Mouse (Mus musculus) forebrain, embryonic 12.5 days (tissue): ENCODE results near the gene Acot7. TPM values are rescaled to one million over a fixed set of nuclear protein-coding genes. Genes with fewer than 3 reads are reported as not detected.
"Not testable (repeated sequence)": the region's sequence is repeated elsewhere in the genome, so short reads cannot be mapped to it uniquely, and the experiment has no call there.

Experiments used
- ATAC-seq: fragments of 200-750 bp; cut with Nextera tagmentation; 2 replicates; pipeline ENCODE4 v1.8.0; 2017; ENCODE audit warnings: moderate TSS enrichment; ENCODE audit not compliant: low FRiP score
- H3K27ac ChIP-seq: fragments of 300-500 bp; sonication (generic); 2 replicates; pipeline ENCODE4 v1.5.1; 2016; ENCODE audit warnings: mild to moderate bottlenecking
- H3K27me3 ChIP-seq: fragments of 300-500 bp; sonication (generic); 2 replicates; pipeline ENCODE4 v1.6.1; 2016; ENCODE audit warnings: mild to moderate bottlenecking
- H3K36me3 ChIP-seq: fragments of 300-500 bp; sonication (generic); replicated peaks from 2 replicates; pipeline ENCODE4 v1.6.1; 2016; ENCODE audit warnings: mild to moderate bottlenecking
- H3K4me1 ChIP-seq: fragments of 300-500 bp; sonication (generic); 2 replicates; pipeline ENCODE4 v1.6.1; 2016
- H3K4me2 ChIP-seq: fragments of 300-500 bp; sonication (generic); 2 replicates; pipeline ENCODE4 v1.6.1; 2016; ENCODE audit warnings: mild to moderate bottlenecking, moderate library complexity
- H3K4me3 ChIP-seq: fragments of 300-500 bp; sonication (generic); replicated peaks from 2 replicates; pipeline ENCODE4 v1.5.1; 2016; ENCODE audit warnings: mild to moderate bottlenecking
- H3K9ac ChIP-seq: fragments of 300-500 bp; sonication (generic); 2 replicates; pipeline ENCODE4 v1.6.1; 2016; ENCODE audit warnings: mild to moderate bottlenecking
- H3K9me3 ChIP-seq: fragments of 300-500 bp; sonication (generic); 2 replicates; pipeline ENCODE4 v1.6.1; 2016
- WGBS: fragments of 180-500 bp; shearing (Covaris S2); methylation state at CpG from one replicate; pipeline ENCODE4 v1.1.7; 2016; 5-methylcytosine and 5-hydroxymethylcytosine counted together
- polyA plus RNA-seq: library from polyadenylated mRNA; unstranded; fragments of >200 nt; fragmentation: Nextera tagmentation; extraction: Ambion mirVana; gene quantifications from 2 replicates; pipeline ENCODE4 v1.2.1, GENCODE M21; 2016

The Acot7 gene
- polyA plus RNA-seq, 1 experiment from 2014 or later = 85.9 TPM

GRCm38 (mm10) chr4:152220771-152221410, 43.0 kb downstream of the Acot7 start:
- WGBS = 49% methylated on average over 7 of the region's 7 CpGs
- 0 out of 2 replicates have a peak, but pooled peaks have one; percentile 13 for ATAC-seq
- H3K27me3 ChIP-seq = peaks cover 53% of the 10 kb centered on the region
- no peaks in the 10 kb centered on the region for H3K9me3 ChIP-seq
- H3K4me1 ChIP-seq = peaks cover 22% of the 10 kb centered on the region
- H3K4me2 ChIP-seq = peak overlapping the region; percentile 22
- peak overlapping the region; percentile 38 for H3K27ac ChIP-seq
- no peak overlapping the region for H3K9ac ChIP-seq
- peaks cover 16% of the 10 kb centered on the region; the same call in 1 of the 2 replicates for H3K36me3 ChIP-seq
- no peak overlapping the region for H3K4me3 ChIP-seq

DNA sequence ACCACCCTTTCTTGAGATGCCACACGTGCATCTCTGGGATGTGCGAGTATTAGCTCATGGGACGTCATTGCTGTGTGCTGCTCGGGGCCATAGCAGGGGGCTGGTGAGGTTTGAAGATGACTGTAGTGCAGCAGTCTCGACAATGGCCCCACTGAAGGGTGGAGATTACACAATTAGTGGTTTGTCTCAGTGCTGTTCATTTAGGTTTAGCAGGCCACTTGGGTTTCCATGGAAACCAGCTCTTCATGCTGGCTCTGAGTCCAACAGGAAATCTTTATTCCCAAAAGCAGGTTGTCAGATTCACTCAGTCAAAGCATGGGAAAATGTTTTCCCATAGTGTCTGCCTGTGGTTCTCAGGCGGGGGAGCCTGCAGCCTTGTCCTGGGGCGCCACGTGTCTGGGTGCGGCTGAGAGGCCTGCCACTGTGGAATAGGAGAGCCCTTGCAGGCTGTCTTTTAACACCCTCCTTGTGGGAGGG, 43.5 kb downstream of the Acot7 start:
- Histone ChIP-seq H3K27ac (peak overlapping the region; percentile 38), H3K27me3 (peaks cover 49% of the 10 kb centered on the region), H3K9me3 (no peaks in the 10 kb centered on the region), H3K4me2 (peak overlapping the region; percentile 22), H3K4me3 (no peak overlapping the region), H3K9ac (no peak overlapping the region; the same call in 1 of the 2 replicates), H3K36me3 (peaks cover 16% of the 10 kb centered on the region; the same call in 1 of the 2 replicates), H3K4me1 (peaks cover 22% of the 10 kb centered on the region)
- WGBS = 7% methylated on average over 9 of the region's 9 CpGs
- ATAC-seq = peak; percentile 87

DNA sequence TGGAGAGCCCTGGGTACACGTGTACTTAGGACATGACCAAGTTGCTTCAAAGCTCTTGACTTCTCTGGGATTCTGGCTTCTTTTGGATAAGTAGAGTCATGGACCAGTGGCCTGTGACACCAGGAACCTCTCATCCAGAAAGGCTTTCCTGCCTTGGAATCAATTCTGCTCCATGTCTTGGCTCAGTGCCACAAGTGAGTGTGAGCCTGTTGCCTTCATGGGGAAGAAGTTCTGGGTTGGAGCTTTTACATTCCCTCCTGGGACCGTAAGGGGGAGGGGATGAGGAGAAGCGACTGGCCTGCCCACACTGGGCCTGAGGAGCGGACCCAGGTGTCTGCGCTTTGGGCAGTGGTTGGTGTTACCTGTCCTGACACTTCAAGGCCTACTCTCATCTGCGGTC, 44.2 kb downstream of the Acot7 start:
- 83% methylated on average over 6 of the region's 6 CpGs for WGBS
- Histone ChIP-seq H3K4me2 (peak overlapping the region; percentile 22; the same call in 1 of the 2 replicates), H3K27ac (peak overlapping the region; percentile 38), H3K4me3 (no peak overlapping the region), H3K9ac (no peak overlapping the region; the same call in 1 of the 2 replicates), H3K9me3 (no peaks in the 10 kb centered on the region), H3K36me3 (peaks cover 19% of the 10 kb centered on the region; the same call in 1 of the 2 replicates), H3K27me3 (peaks cover 48% of the 10 kb centered on the region), H3K4me1 (peaks cover 26% of the 10 kb centered on the region)
- ATAC-seq = no peak

GRCm38 (mm10) chr4:152222513-152222912, 44.6 kb downstream of the Acot7 start:
- Histone ChIP-seq H3K9me3 (no peaks in the 10 kb centered on the region), H3K4me1 (peaks cover 27% of the 10 kb centered on the region), H3K27ac (0 out of 2 replicates have a peak overlapping the region, but pooled peaks have one; percentile 38), H3K4me3 (no peak overlapping the region), H3K4me2 (no peak overlapping the region), H3K27me3 (peaks cover 48% of the 10 kb centered on the region), H3K36me3 (peaks cover 19% of the 10 kb centered on the region; the same call in 1 of the 2 replicates), H3K9ac (no peak overlapping the region)
- WGBS = 80% methylated on average over 1 of the region's 1 CpGs
- no peak for ATAC-seq

DNA sequence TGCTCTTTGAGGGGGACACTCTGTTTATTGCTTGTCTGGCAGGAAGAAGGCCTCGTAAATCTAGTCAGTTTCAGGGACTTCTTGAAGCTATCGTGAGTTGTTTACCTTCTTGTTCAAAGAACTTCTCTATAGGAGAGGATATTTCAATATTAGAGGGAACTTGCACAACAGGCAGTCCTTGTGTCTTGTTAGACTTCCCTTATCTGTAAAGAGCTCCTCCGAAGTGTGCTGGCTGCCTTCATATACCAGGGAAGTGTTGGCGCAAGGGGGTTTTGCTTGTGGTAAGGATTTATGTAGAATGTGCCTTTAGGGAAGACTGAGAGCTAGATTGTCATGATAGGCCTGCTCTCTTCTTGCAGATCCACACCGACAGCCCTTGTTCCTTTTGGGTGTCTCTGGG, 46.2 kb downstream of the Acot7 start:
- Histone ChIP-seq H3K4me3 (no peak overlapping the region), H3K9me3 (no peaks in the 10 kb centered on the region), H3K4me2 (no peak overlapping the region), H3K36me3 (peaks cover 16% of the 10 kb centered on the region; the same call in 1 of the 2 replicates), H3K27ac (no peak overlapping the region), H3K27me3 (peaks cover 34% of the 10 kb centered on the region), H3K4me1 (peaks cover 27% of the 10 kb centered on the region), H3K9ac (no peak overlapping the region)
- no peak for ATAC-seq
- 93% methylated on average over 5 of the region's 5 CpGs for WGBS

DNA sequence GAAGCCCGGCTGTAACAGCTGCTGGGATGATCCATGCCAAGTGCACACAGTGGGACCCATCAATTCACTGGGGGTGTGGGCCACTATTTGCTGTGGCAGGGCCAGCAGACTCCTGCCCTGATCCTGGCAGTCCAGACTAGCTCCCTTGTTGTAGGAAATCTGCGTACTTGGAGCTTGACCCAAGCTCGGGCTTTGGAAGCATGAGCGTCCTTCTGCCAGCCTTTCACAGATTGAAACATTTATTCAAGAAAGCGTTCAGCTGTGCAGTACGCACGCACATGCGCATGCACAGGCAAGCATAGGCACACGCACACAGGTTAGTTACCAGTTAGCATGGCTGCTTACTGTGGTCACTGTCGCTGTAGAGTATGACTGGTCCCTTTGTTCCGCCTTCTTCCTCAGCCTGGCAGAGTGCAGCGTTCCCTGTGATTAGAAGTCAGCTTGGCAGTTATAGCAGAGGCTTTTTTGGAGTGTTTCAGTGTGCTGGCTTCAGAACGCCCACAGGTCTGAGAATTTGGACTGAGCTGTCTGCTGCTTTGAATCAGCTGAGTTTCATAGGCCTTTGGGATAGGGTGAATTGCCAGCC, 49.1 kb downstream of the Acot7 start:
- Histone ChIP-seq H3K9me3 (no peaks in the 10 kb centered on the region), H3K27ac (no peak overlapping the region), H3K4me2 (no peak overlapping the region), H3K4me3 (no peak overlapping the region), H3K36me3 (peaks cover 17% of the 10 kb centered on the region; the same call in 1 of the 2 replicates), H3K27me3 (peaks cover 26% of the 10 kb centered on the region), H3K4me1 (peaks cover 16% of the 10 kb centered on the region), H3K9ac (no peak overlapping the region)
- WGBS = 88% methylated on average over 13 of the region's 13 CpGs
- ATAC-seq = no peak

GRCm38 (mm10) chr4:152227749-152228527, 50.0 kb downstream of the Acot7 start:
- peaks cover 15% of the 10 kb centered on the region; the same call in 1 of the 2 replicates for H3K36me3 ChIP-seq
- WGBS = 89% methylated on average over 12 of the region's 12 CpGs
- no peaks in the 10 kb centered on the region for H3K9me3 ChIP-seq
- 0 out of 2 replicates have a peak, but pooled peaks cover 8% of the 10 kb centered on the region for H3K4me1 ChIP-seq
- no peak overlapping the region for H3K4me3 ChIP-seq
- no peak for ATAC-seq
- H3K4me2 ChIP-seq = no peak overlapping the region
- no peak overlapping the region for H3K9ac ChIP-seq
- no peak overlapping the region for H3K27ac ChIP-seq
- H3K27me3 ChIP-seq = peaks cover 17% of the 10 kb centered on the region

DNA sequence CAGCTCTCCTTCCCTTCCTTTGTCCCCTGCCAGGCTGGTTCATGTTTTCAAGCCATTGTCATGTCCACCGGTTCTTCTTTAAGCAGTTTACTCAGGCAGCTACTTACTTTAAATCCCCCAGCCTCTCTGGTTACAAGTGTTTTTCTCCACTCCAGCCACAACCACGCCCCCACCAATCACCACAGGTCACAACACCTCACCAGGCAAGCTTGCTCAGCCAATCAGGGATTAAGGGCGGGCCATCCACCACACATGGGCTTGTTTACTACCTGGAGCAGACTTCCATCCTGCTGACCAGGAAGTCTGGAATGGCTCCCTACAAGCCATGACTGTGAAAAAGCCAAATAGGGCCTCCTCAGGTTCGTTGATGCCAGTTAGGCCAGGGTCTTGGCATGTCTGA, 52.4 kb downstream of the Acot7 start:
- H3K27me3 ChIP-seq, H3K9me3 ChIP-seq, H3K4me3 ChIP-seq, H3K4me1 ChIP-seq, H3K4me2 ChIP-seq, H3K27ac ChIP-seq, H3K36me3 ChIP-seq, H3K9ac ChIP-seq, ATAC-seq: not testable (repeated sequence)
- 41% methylated on average over 4 of the region's 4 CpGs for WGBS

GRCm38 (mm10) chr4:152231326-152231725, 53.4 kb downstream of the Acot7 start:
- H3K27me3 ChIP-seq = no peaks in the 10 kb centered on the region
- no peaks in the 10 kb centered on the region for H3K9me3 ChIP-seq
- ATAC-seq = no peak
- no peak overlapping the region for H3K4me3 ChIP-seq
- H3K9ac ChIP-seq = no peak overlapping the region
- no peak overlapping the region for H3K4me2 ChIP-seq
- 0 out of 2 replicates have a peak, but pooled peaks cover 7% of the 10 kb centered on the region for H3K36me3 ChIP-seq
- no peak overlapping the region for H3K27ac ChIP-seq
- WGBS = 92% methylated on average over 7 of the region's 7 CpGs
- H3K4me1 ChIP-seq = 0 out of 2 replicates have a peak, but pooled peaks cover 8% of the 10 kb centered on the region

GRCm38 (mm10) chr4:152232411-152232903, 54.5 kb downstream of the Acot7 start:
- Histone ChIP-seq H3K4me3 (no peak overlapping the region), H3K9me3 (no peaks in the 10 kb centered on the region), H3K36me3 (0 out of 2 replicates have a peak, but pooled peaks cover 4% of the 10 kb centered on the region), H3K27me3 (no peaks in the 10 kb centered on the region), H3K4me2 (no peak overlapping the region), H3K4me1 (0 out of 2 replicates have a peak, but pooled peaks cover 3% of the 10 kb centered on the region), H3K9ac (no peak overlapping the region), H3K27ac (no peak overlapping the region)
- WGBS = over 99% methylated on average over 4 of the region's 4 CpGs
- no peak for ATAC-seq

GRCm38 (mm10) chr4:152239974-152240373, 62.0 kb downstream of the Acot7 start:
- Histone ChIP-seq H3K4me1 (no peaks in the 10 kb centered on the region), H3K36me3 (peaks cover 20% of the 10 kb centered on the region; the same call in 1 of the 2 replicates), H3K4me2 (no peak overlapping the region), H3K9me3 (no peaks in the 10 kb centered on the region), H3K9ac (no peak overlapping the region), H3K27ac (no peak overlapping the region), H3K4me3 (no peak overlapping the region), H3K27me3 (no peaks in the 10 kb centered on the region)
- WGBS = 68% methylated on average over 4 of the region's 4 CpGs
- ATAC-seq = no peak
